Comparison of ENCODE assay signal across 21 mouse cellular contexts in the genomic region with DNA sequence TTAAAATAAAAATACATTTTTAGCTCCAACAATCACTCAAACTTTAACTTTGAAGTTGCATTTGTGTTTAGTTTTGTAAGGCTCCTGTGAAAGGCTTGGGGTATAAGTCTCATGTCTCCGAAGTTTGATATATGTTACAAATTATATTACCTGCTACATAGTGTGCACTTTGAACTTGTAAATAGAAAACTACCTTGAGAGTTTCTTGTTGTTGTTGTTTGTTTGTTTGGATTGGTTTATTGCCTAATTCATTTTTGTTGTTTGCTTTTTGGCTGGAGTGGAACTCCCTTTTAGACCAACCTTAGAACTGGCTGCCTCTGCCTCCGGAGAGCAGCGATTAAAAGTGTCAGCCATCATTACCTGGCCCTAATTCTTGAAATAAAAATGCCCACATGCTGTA. TPM values are rescaled to one million over a fixed set of nuclear protein-coding genes. Genes with fewer than 3 reads are reported as not detected.
"Had no signal": no experiment of that assay in that cellular context is flagged by ENCODE, and none has a peak within 500 bp of the region (broad histone marks: within the 10 kb centered on the region; RNA-seq: fewer than 3 reads in every experiment).

A gene (plus strand): TSS at position 301 of the 400 bp plus-strand sequence.

- ATAC-seq: midbrain, embryonic 13.5 days had no signal

- H3K27me3 ChIP-seq: limb, embryonic 13.5 days; liver, embryonic 15.5 days; lung, embryonic 15.5 days; midbrain, embryonic 13.5 days had no signal

- H3K36me3 ChIP-seq: limb, embryonic 13.5 days; liver, embryonic 15.5 days; lung, embryonic 15.5 days; midbrain, embryonic 13.5 days had no signal

- H3K4me1 ChIP-seq: limb, embryonic 13.5 days; liver, embryonic 15.5 days; lung, embryonic 15.5 days; midbrain, embryonic 13.5 days had no signal

- H3K9me3 ChIP-seq: limb, embryonic 13.5 days; liver, embryonic 15.5 days; lung, embryonic 15.5 days; midbrain, embryonic 13.5 days had no signal

- H3K27ac ChIP-seq: limb, embryonic 13.5 days; liver, embryonic 15.5 days; lung, embryonic 15.5 days; macrophage; midbrain, embryonic 13.5 days had no signal

- H3K4me3 ChIP-seq: limb, embryonic 13.5 days; liver, embryonic 15.5 days; lung, embryonic 15.5 days; midbrain, embryonic 13.5 days had no signal

- H3K9ac ChIP-seq: limb, embryonic 13.5 days; liver, embryonic 15.5 days; lung, embryonic 15.5 days; midbrain, embryonic 13.5 days had no signal

- DNase-seq: kidney, adult 18-20 months; kidney, postnatal 10 days; kidney, postnatal 4 days; left cerebral cortex, postnatal 4 days; lung, postnatal 14 days; right cerebral cortex, adult 18-20 months; right cerebral cortex, postnatal 25 days; thymus, postnatal 4 days had no signal

- H3K4me2 ChIP-seq: limb, embryonic 13.5 days; liver, embryonic 15.5 days; lung, embryonic 15.5 days; midbrain, embryonic 13.5 days had no signal

RNA-seq across cellular contexts. Expression of the gene that starts here (rescaled TPM):
- total RNA-seq: layer of hippocampus, adult 8-10 months; layer of hippocampus, postnatal 14 days; left cerebral cortex, adult 18-20 months; left cerebral cortex, postnatal 10 days; left cerebral cortex, postnatal 4 days; megakaryocyte-erythroid progenitor cell, adult 5-6 weeks; midbrain, postnatal 0 days had no signal
- polyA plus RNA-seq: kidney, embryonic 14.5 days; macrophage; midbrain, embryonic 13.5 days; midbrain, postnatal 0 days; neural tube, embryonic 14.5 days had no signal
